Mouse (Mus musculus) E14TG2a.4 (cell line): ENCODE data around the gene Pkmyt1.

Experiments used
- CTCF ChIP-seq: conservative IDR thresholded peaks from 2 replicates; pipeline ENCODE4 v1.5.1; 2014; ENCODE audit warnings: low read length
- POU5F1 ChIP-seq: IDR thresholded peaks from 2 replicates; pipeline ENCODE4 v1.6.1; 2014; ENCODE audit warnings: low read length, borderline replicate concordance

- TF ChIP-seq CTCF (no peak), POU5F1 (no peak)
These were observed 20.6 kb downstream of the Pkmyt1 start for GRCm38 (mm10) chr17:23746767-23747166.
